In the genomic region with DNA sequence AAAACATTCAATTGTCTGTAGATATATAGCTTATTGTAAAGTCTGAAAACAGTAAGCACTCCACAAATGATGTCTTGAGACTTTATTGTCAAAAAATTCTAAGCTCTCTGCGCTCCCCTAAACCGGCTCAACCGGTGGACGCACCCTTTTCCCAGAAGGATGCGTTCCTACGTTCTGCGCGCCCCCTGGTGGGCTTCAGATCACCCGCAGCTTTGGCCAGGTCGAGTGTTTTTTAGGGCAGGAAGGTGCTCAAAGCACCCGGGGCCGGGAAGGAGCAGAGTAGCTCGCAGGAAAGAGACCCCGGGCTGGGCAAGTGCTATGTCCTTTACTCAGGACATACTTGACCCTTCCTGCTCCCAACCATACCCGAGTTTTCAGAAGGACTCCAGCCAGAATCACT, we compare ENCODE assay signal across 8 mouse cellular contexts. TPM values are rescaled to one million over a fixed set of nuclear protein-coding genes. Genes with fewer than 3 reads are reported as not detected.
DNase-seq lines count a peak whose midpoint lies in the region; ATAC-seq and TF ChIP-seq lines count a peak whose summit lies in the region.

No protein-coding gene starts in this region.

- H3K4me1 ChIP-seq in hindbrain, embryonic 10.5 days (replicated peaks) = peaks cover 41% of the 10 kb centered on the region
- H3K4me1 ChIP-seq in lung, postnatal 0 days (ENCODE audit: insufficient read depth, low read depth, low read length) = peaks cover 22% of the 10 kb centered on the region

- peak overlapping the region; percentile 75 for H3K9ac ChIP-seq in lung, postnatal 0 days (replicated peaks; ENCODE audit: low read depth)

- peaks cover 61% of the 10 kb centered on the region for H3K27me3 ChIP-seq in hindbrain, embryonic 10.5 days (ENCODE audit: insufficient read depth, poor library complexity, severe bottlenecking)
- no peaks in the 10 kb centered on the region for H3K27me3 ChIP-seq in lung, postnatal 0 days (replicated peaks; ENCODE audit: insufficient read depth, low read length)

- peak; percentile 92 for TF ChIP-seq CTCF in lung, postnatal 0 days (IDR thresholded peaks at IDR 0.05)

- H3K9me3 ChIP-seq in hindbrain, embryonic 10.5 days = no peaks in the 10 kb centered on the region
- no peaks in the 10 kb centered on the region for H3K9me3 ChIP-seq in lung, postnatal 0 days (ENCODE audit: low read length)

- H3K4me2 ChIP-seq in lung, postnatal 0 days (replicated peaks; ENCODE audit: low read depth, low read length) = peak overlapping the region; percentile 92

- WGBS in hindbrain, embryonic 10.5 days = 0% methylated on average over 15 of the region's 15 CpGs
- WGBS in lung, postnatal 0 days = under 1% methylated on average over 15 of the region's 15 CpGs

- ATAC-seq in lung, postnatal 0 days = peak; percentile 63

- H3K27ac ChIP-seq in hindbrain, embryonic 10.5 days = peak overlapping the region; percentile 89
- H3K27ac ChIP-seq in lung, postnatal 0 days (ENCODE audit: low read length) = peak overlapping the region; percentile 96

- peak overlapping the region; percentile 66 for H3K4me3 ChIP-seq in hindbrain, embryonic 10.5 days
- peak overlapping the region; percentile 55 for H3K4me3 ChIP-seq in lung, postnatal 0 days (ENCODE audit: low read depth, low read length)

- no peaks in the 10 kb centered on the region for H3K36me3 ChIP-seq in hindbrain, embryonic 10.5 days
- H3K36me3 ChIP-seq in lung, postnatal 0 days (ENCODE audit: insufficient read depth, low read length) = no peaks in the 10 kb centered on the region

- peak; percentile 78 for TF ChIP-seq EP300 in lung, postnatal 0 days (IDR thresholded peaks at IDR 0.05)

- DNase-seq in MN1 (ENCODE audit: low spot score) = peak; percentile 98
- DNase-seq in cerebellum, adult 9-11 months = peak; percentile 90
- peak; percentile 77 to 94 for DNase-seq in frontal cortex, adult 2 months (ENCODE audit: extremely low spot score in 1 of 2, low spot score in 1 of 2)
- peak; percentile 90 for DNase-seq in hindbrain, embryonic 10.5 days (ENCODE audit: low spot score)
- peak; percentile 92 to 95 for DNase-seq in layer of hippocampus, postnatal 10 days (ENCODE audit: low spot score in 2 of 2)
- peak; percentile 96 for DNase-seq in lung, postnatal 0 days (ENCODE audit: low spot score)
- peak; percentile 80 for DNase-seq in ovary, adult 18-20 months (ENCODE audit: low spot score)
- peak; percentile 86 for DNase-seq in thymus, postnatal 0 days (ENCODE audit: low spot score)

RNA-seq across cellular contexts. Expression of gene Hook2, which starts 0.6 kb away (rescaled TPM):
- 20.7 and 26.0 TPM in 2 replicates for polyA plus RNA-seq in frontal cortex, adult 2 months (2012; rRNA removed)
- 14.5 and 16.8 TPM in 2 replicates for polyA plus RNA-seq in hindbrain, embryonic 10.5 days (2016; fragmentation: Nextera tagmentation; extraction: Ambion mirVana)
- total RNA-seq in layer of hippocampus, postnatal 10 days (2021) = 10 to 100 TPM; 14.5 to 15.1 TPM
- 19.2 and 22.3 TPM in 2 replicates for polyA plus RNA-seq in lung, postnatal 0 days (2015; fragmentation: Nextera tagmentation; extraction: Ambion mirVana)
- polyA plus RNA-seq in thymus, postnatal 0 days (2015; fragmentation: Nextera tagmentation; extraction: Ambion mirVana) = 14.9 and 16.0 TPM in 2 replicates

RNA-seq across cellular contexts. Expression of gene Junb, which starts 11.3 kb away (rescaled TPM):
- polyA plus RNA-seq in frontal cortex, adult 2 months (2012; rRNA removed) = 52.0 and 106 TPM in 2 replicates
- polyA plus RNA-seq in hindbrain, embryonic 10.5 days (2016; fragmentation: Nextera tagmentation; extraction: Ambion mirVana) = 6.5 and 8.7 TPM in 2 replicates
- 10 to 100 TPM; 33.7 to 34.2 TPM for total RNA-seq in layer of hippocampus, postnatal 10 days (2021)
- polyA plus RNA-seq in lung, postnatal 0 days (2015; fragmentation: Nextera tagmentation; extraction: Ambion mirVana) = 69.0 and 126 TPM in 2 replicates
- 71.2 and 71.6 TPM in 2 replicates for polyA plus RNA-seq in thymus, postnatal 0 days (2015; fragmentation: Nextera tagmentation; extraction: Ambion mirVana)

RNA-seq across cellular contexts. Expression of gene Rnaseh2a, which starts 20.2 kb away (rescaled TPM):
- polyA plus RNA-seq in frontal cortex, adult 2 months (2012; rRNA removed) = 37.5 and 39.7 TPM in 2 replicates
- polyA plus RNA-seq in hindbrain, embryonic 10.5 days (2016; fragmentation: Nextera tagmentation; extraction: Ambion mirVana) = 137 and 146 TPM in 2 replicates
- 10 to 100 TPM; 36.8 to 44.3 TPM for total RNA-seq in layer of hippocampus, postnatal 10 days (2021)
- 46.4 and 55.7 TPM in 2 replicates for polyA plus RNA-seq in lung, postnatal 0 days (2015; fragmentation: Nextera tagmentation; extraction: Ambion mirVana)
- 150 TPM in 2 replicates for polyA plus RNA-seq in thymus, postnatal 0 days (2015; fragmentation: Nextera tagmentation; extraction: Ambion mirVana)

RNA-seq across cellular contexts. Expression of gene Prdx2, which starts 20.4 kb away (rescaled TPM):
- polyA plus RNA-seq in frontal cortex, adult 2 months (2012; rRNA removed) = 318 and 332 TPM in 2 replicates
- 1,241 and 1,456 TPM in 2 replicates for polyA plus RNA-seq in hindbrain, embryonic 10.5 days (2016; fragmentation: Nextera tagmentation; extraction: Ambion mirVana)
- 100 to 1,000 TPM; 492 to 505 TPM for total RNA-seq in layer of hippocampus, postnatal 10 days (2021)
- polyA plus RNA-seq in lung, postnatal 0 days (2015; fragmentation: Nextera tagmentation; extraction: Ambion mirVana) = 337 and 356 TPM in 2 replicates
- polyA plus RNA-seq in thymus, postnatal 0 days (2015; fragmentation: Nextera tagmentation; extraction: Ambion mirVana) = 450 and 476 TPM in 2 replicates

RNA-seq across cellular contexts. Expression of gene Gm49661, which starts 20.6 kb away (rescaled TPM):
- polyA plus RNA-seq in frontal cortex, adult 2 months (2012; rRNA removed) = not detected in 2 replicates
- not detected in 2 replicates for polyA plus RNA-seq in hindbrain, embryonic 10.5 days (2016; fragmentation: Nextera tagmentation; extraction: Ambion mirVana)
- not detected for total RNA-seq in layer of hippocampus, postnatal 10 days (2021)
- polyA plus RNA-seq in lung, postnatal 0 days (2015; fragmentation: Nextera tagmentation; extraction: Ambion mirVana) = 1.1 TPM in 1 of 2 replicates, not detected in the other
- polyA plus RNA-seq in thymus, postnatal 0 days (2015; fragmentation: Nextera tagmentation; extraction: Ambion mirVana) = not detected in 2 replicates

Comparison
In these comparisons a context has a peak if more than half of its experiments do, and no peak if none do; other contexts are left out.
1. Peak in every context shown above with its lines: DNase-seq, ATAC-seq, H3K4me3 ChIP-seq and H3K27ac ChIP-seq.